Mouse (Mus musculus) olfactory bulb, adult 2 months (tissue): ENCODE data around the gene Fbxw9.

Source experiments
- CTCF ChIP-seq: fragments of 200-500 bp; IDR thresholded peaks from 2 replicates; pipeline ENCODE4 v1.5.1; 2012; ENCODE audit warnings: low read depth, mild to moderate bottlenecking, low read length, moderate library complexity; ENCODE audit not compliant: insufficient read depth
- POLR2A ChIP-seq: fragments of 200-500 bp; IDR thresholded peaks from 2 replicates; pipeline ENCODE4 v1.6.1; 2012; ENCODE audit warnings: mild to moderate bottlenecking, low read depth, low read length, moderate library complexity; ENCODE audit not compliant: insufficient read depth

- TF ChIP-seq POLR2A (no peak), CTCF (no peak)
Observed at GRCm38 (mm10) chr8:85081216-85081555, 21.3 kb downstream of the Fbxw9 start, which contains the start of gene Wdr83.
